In genomic region chr10:77507779-77508178, GRCm38 (mm10) we compare ENCODE assay signal across 16 mouse cellular contexts. TPM values are rescaled to one million over a fixed set of nuclear protein-coding genes. Genes with fewer than 3 reads are reported as not detected.
DNase-seq lines count a peak whose midpoint lies in the region; ATAC-seq and TF ChIP-seq lines count a peak whose summit lies in the region.
"Had no signal": no experiment of that assay in that cellular context is flagged by ENCODE, and none has a peak within 500 bp of the region (broad histone marks: within the 10 kb centered on the region; RNA-seq: fewer than 3 reads in every experiment).

No protein-coding gene starts in this region.

- H3K4me1 ChIP-seq in heart, adult 2 months (ENCODE audit: control insufficient read depth, insufficient read depth, low read length) = peaks cover 11% of the 10 kb centered on the region
- no peaks in the 10 kb centered on the region for H3K4me1 ChIP-seq in kidney, postnatal 0 days (replicated peaks; ENCODE audit: insufficient read depth, low read length)
- H3K4me1 ChIP-seq in brown adipose tissue, adult 24 weeks (ENCODE audit: control insufficient read depth, insufficient read depth, insufficient read length, low read length) = peaks cover 8% of the 10 kb centered on the region; the same call in 1 of the 2 replicates

- no peaks in the 10 kb centered on the region for H3K9me3 ChIP-seq in kidney, postnatal 0 days (replicated peaks; ENCODE audit: low read length)
- H3K9me3 ChIP-seq: embryonic facial prominence, embryonic 10.5 days; forebrain, embryonic 13.5 days; heart, embryonic 12.5 days; hindbrain, embryonic 12.5 days had no signal

- no peak overlapping the region for H3K4me3 ChIP-seq in heart, adult 2 months
- no peak overlapping the region for H3K4me3 ChIP-seq in kidney, postnatal 0 days (replicated peaks; ENCODE audit: low read depth, low read length)
- no peak overlapping the region for H3K4me3 ChIP-seq in brown adipose tissue, adult 24 weeks (ENCODE audit: insufficient read depth, low read depth, low read length)
- H3K4me3 ChIP-seq: embryonic facial prominence, embryonic 10.5 days; forebrain, embryonic 13.5 days; heart, embryonic 12.5 days; hindbrain, embryonic 12.5 days had no signal

- TF ChIP-seq CTCF in heart, adult 2 months (IDR thresholded peaks at IDR 0.05) = no peak
- no peak for TF ChIP-seq CTCF in kidney, postnatal 0 days (IDR thresholded peaks at IDR 0.05; ENCODE audit: low read depth)

- no peak for ATAC-seq in cerebellum, adult (ENCODE audit: insufficient number of reproducible peaks, low FRiP score, low TSS enrichment)
- no peak for ATAC-seq in kidney, postnatal 0 days (replicated peaks; ENCODE audit: low FRiP score, low read depth)
- ATAC-seq: forebrain, embryonic 13.5 days; forebrain, postnatal 0 days; intestine, embryonic 16.5 days had no signal

- no peaks in the 10 kb centered on the region for H3K36me3 ChIP-seq in heart, adult 2 months (ENCODE audit: control insufficient read depth, insufficient read depth, low read length)
- H3K36me3 ChIP-seq in kidney, postnatal 0 days (ENCODE audit: insufficient read depth, low read length) = peaks cover 16% of the 10 kb centered on the region; the same call in 1 of the 2 replicates

- H3K27ac ChIP-seq in heart, adult 2 months = peak overlapping the region; percentile 65
- peak overlapping the region; percentile 55; the same call in 1 of the 2 replicates for H3K27ac ChIP-seq in kidney, postnatal 0 days
- peak overlapping the region; percentile 23; the same call in 1 of the 2 replicates for H3K27ac ChIP-seq in brown adipose tissue, adult 24 weeks (replicated peaks; ENCODE audit: low read depth, low read length)
- H3K27ac ChIP-seq: embryonic facial prominence, embryonic 10.5 days; forebrain, embryonic 13.5 days; hindbrain, embryonic 12.5 days had no signal

- H3K27me3 ChIP-seq in heart, adult 2 months (ENCODE audit: control insufficient read depth, insufficient read depth, low read length) = no peaks in the 10 kb centered on the region
- H3K27me3 ChIP-seq in kidney, postnatal 0 days (ENCODE audit: insufficient read depth, low read length) = no peaks in the 10 kb centered on the region
- H3K27me3 ChIP-seq: forebrain, embryonic 13.5 days; heart, embryonic 12.5 days; hindbrain, embryonic 12.5 days had no signal

- TF ChIP-seq POLR2A in heart, adult 2 months (IDR thresholded peaks at IDR 0.05; ENCODE audit: insufficient read depth, low read depth, low read length) = no peak

- peak; percentile 42 for DNase-seq in cerebellum, adult 9-10 months
- no peak for DNase-seq in heart, adult 2 months
- DNase-seq in heart, adult 9 months (ENCODE audit: low spot score in 2 of 2) = no peak
- DNase-seq in kidney, postnatal 0 days (ENCODE audit: low spot score) = no peak
- DNase-seq in kidney, adult 11 months = no peak
- DNase-seq in lung, adult 18-20 months = no peak
- DNase-seq: adrenal gland, postnatal 10 days; cerebellum, adult 8-10 months; forebrain, postnatal 0 days had no signal

- TF ChIP-seq EP300 in heart, adult 2 months (IDR thresholded peaks at IDR 0.05; ENCODE audit: insufficient read depth, low read depth, low read length) = no peak

- WGBS in heart, adult 2 months = 72% methylated on average over 4 of the region's 4 CpGs
- 93% methylated on average over 4 of the region's 4 CpGs for WGBS in kidney, postnatal 0 days

- intact Hi-C loops in heart, adult 2 months (cut with DNase I) = loop anchor here (2.0 kb wide), 1 partner anchor 67 kb away; no protein-coding TSS in a partner anchor

- no peaks in the 10 kb centered on the region for H3K79me2 ChIP-seq in heart, adult 2 months (replicated peaks; ENCODE audit: control insufficient read depth, insufficient read depth, low read length)

- H3K4me2 ChIP-seq in kidney, postnatal 0 days (ENCODE audit: low read length) = no peak overlapping the region
- H3K4me2 ChIP-seq: forebrain, embryonic 13.5 days; heart, embryonic 12.5 days; hindbrain, embryonic 12.5 days had no signal

- H3K9ac ChIP-seq in heart, adult 2 months (ENCODE audit: low read depth, low read length) = no peak overlapping the region
- no peak overlapping the region for H3K9ac ChIP-seq in kidney, postnatal 0 days (ENCODE audit: low read depth, low read length)
- H3K9ac ChIP-seq: forebrain, embryonic 13.5 days; forebrain, postnatal 0 days; heart, embryonic 12.5 days; hindbrain, embryonic 12.5 days had no signal

RNA-seq across cellular contexts. Expression of gene Fam207a, which starts 7.8 kb away (rescaled TPM):
- 10 to 100 TPM in 1 of 2 experiments, 1 to 10 TPM in 1; 8.2 to 10.3 TPM for total RNA-seq in heart, adult 2 months (2021)
- 10.4 and 11.1 TPM in 2 replicates for polyA plus RNA-seq in heart, adult 2 months (2012; rRNA removed)
- 32.7 and 34.1 TPM in 2 replicates for polyA plus RNA-seq in kidney, postnatal 0 days (2015; fragmentation: Nextera tagmentation; extraction: Ambion mirVana)
- 5.4 and 11.1 TPM in 2 replicates for polyA plus RNA-seq in brown adipose tissue, adult 24 weeks (2012; ENCODE audit: insufficient read depth, insufficient read length, missing spikeins)

RNA-seq across cellular contexts. Expression of gene Itgb2, which starts 22.3 kb away (rescaled TPM):
- total RNA-seq in heart, adult 2 months (2021) = 10 to 100 TPM in 1 of 2 experiments, 1 to 10 TPM in 1; 7.1 to 11.2 TPM
- polyA plus RNA-seq in heart, adult 2 months (2012; rRNA removed) = 6.0 and 11.6 TPM in 2 replicates
- 1.4 and 1.6 TPM in 2 replicates for polyA plus RNA-seq in kidney, postnatal 0 days (2015; fragmentation: Nextera tagmentation; extraction: Ambion mirVana)
- polyA plus RNA-seq in brown adipose tissue, adult 24 weeks (2012; ENCODE audit: insufficient read depth, insufficient read length, missing spikeins) = 4.3 and 4.4 TPM in 2 replicates
